Mouse (Mus musculus): ENCODE data around the gene Kyat1. TPM values are rescaled to one million over a fixed set of nuclear protein-coding genes. Genes with fewer than 3 reads are reported as not detected.
"Not testable (repeated sequence)": the region's sequence is repeated elsewhere in the genome, so short reads cannot be mapped to it uniquely, and the experiment has no call there.

Gene Kyat1
- total RNA-seq, 2 experiments from 2014 or later, result 12.0 to 12.7 TPM

- intact Hi-C loops (cut with DNase I), result no loop called here
- DNase-seq, result peak; percentile 98
Measured at GRCm38 (mm10) chr2:30177700-30178675, 27.7 kb downstream of the Kyat1 start, which contains the start of gene Spout1. Gene Spout1, minus strand, starts transcription at chr2:30178459.

- DNase-seq, result no peak
- intact Hi-C loops (cut with DNase I), result no loop called here
Measured at GRCm38 (mm10) chr2:30176561-30176960, 29.1 kb downstream of the Kyat1 start.

- no peak for DNase-seq
- intact Hi-C loops (cut with DNase I), result no loop called here
Measured at GRCm38 (mm10) chr2:30175897-30176296, 29.8 kb downstream of the Kyat1 start.

- DNase-seq, result no peak
- intact Hi-C loops (cut with DNase I), result no loop called here
Measured at GRCm38 (mm10) chr2:30173541-30174240, 32.0 kb downstream of the Kyat1 start.

GRCm38 (mm10) chr2:30171997-30172382 is 33.7 kb downstream of the Kyat1 start:
- no peak for DNase-seq
- intact Hi-C loops (cut with DNase I), result no loop called here

GRCm38 (mm10) chr2:30171371-30171996 is 34.2 kb downstream of the Kyat1 start, which contains the start of gene Endog:
Gene Endog, plus strand, starts transcription at chr2:30171493.
- DNase-seq, result peak; percentile 87
- intact Hi-C loops (cut with DNase I), result no loop called here

- DNase-seq, result no peak
- intact Hi-C loops (cut with DNase I), result no loop called here
Measured at GRCm38 (mm10) chr2:30166677-30167076, 39.0 kb downstream of the Kyat1 start.

GRCm38 (mm10) chr2:30164340-30164932 is 41.2 kb downstream of the Kyat1 start:
- no peak for DNase-seq
- intact Hi-C loops (cut with DNase I), result no loop called here

- intact Hi-C loops (cut with DNase I), result no loop called here
- DNase-seq, result no peak
Measured at GRCm38 (mm10) chr2:30161809-30162208, 43.8 kb downstream of the Kyat1 start.

GRCm38 (mm10) chr2:30159871-30160270 is 45.8 kb downstream of the Kyat1 start:
- DNase-seq; intact Hi-C loops (cut with DNase I): not testable (repeated sequence)

- no peak for DNase-seq
- intact Hi-C loops (cut with DNase I), result no loop called here
Measured at GRCm38 (mm10) chr2:30152616-30153015, 53.0 kb downstream of the Kyat1 start.

GRCm38 (mm10) chr2:30151840-30152239 is 53.8 kb downstream of the Kyat1 start:
- intact Hi-C loops (cut with DNase I), result no loop called here

GRCm38 (mm10) chr2:30147466-30147865 is 58.2 kb downstream of the Kyat1 start:
- intact Hi-C loops (cut with DNase I), result no loop called here
- no peak for DNase-seq

More at GRCm38 (mm10) chr2:30151840-30152239, 53.8 kb downstream of the Kyat1 start:
- no peak for DNase-seq

- intact Hi-C loops (cut with DNase I), result no loop called here
- no peak for DNase-seq
Measured at GRCm38 (mm10) chr2:30144436-30144835, 61.2 kb downstream of the Kyat1 start.

GRCm38 (mm10) chr2:30140021-30140420 is 65.6 kb downstream of the Kyat1 start:
- DNase-seq; intact Hi-C loops (cut with DNase I): not testable (repeated sequence)

- intact Hi-C loops (cut with DNase I), result no loop called here
- DNase-seq, result no peak
Measured at GRCm38 (mm10) chr2:30136458-30136857, 69.2 kb downstream of the Kyat1 start.

Other genes starting within 250 kb of the Kyat1 start
- gene Sptan1, start 240.3 kb downstream of the Kyat1 start, total RNA-seq (2021), result 100 to 1,000 TPM; 880 to 916 TPM
- gene Wdr34, start 157.0 kb downstream of the Kyat1 start, total RNA-seq (2021), result 10 to 100 TPM; 61.4 to 71.8 TPM
- 100 to 1,000 TPM; 323 to 344 TPM for gene Set, start 148.5 kb downstream of the Kyat1 start, total RNA-seq (2021)
- 1 to 10 TPM; 2.1 to 2.6 TPM for gene Pkn3, start 128.2 kb downstream of the Kyat1 start, total RNA-seq (2021)
- gene Zdhhc12, start 112.2 kb downstream of the Kyat1 start, total RNA-seq (2021), result 10 to 100 TPM; 14.9 to 15.6 TPM
- gene Zer1, start 81.3 kb downstream of the Kyat1 start, total RNA-seq (2021), result 10 to 100 TPM; 80.8 to 88.0 TPM
- 10 to 100 TPM; 84.9 to 87.6 TPM for gene Tbc1d13, start 72.1 kb downstream of the Kyat1 start, total RNA-seq (2021)
- 10 to 100 TPM; 13.3 to 15.8 TPM for gene Endog, start 34.4 kb downstream of the Kyat1 start, total RNA-seq (2021)
- 10 to 100 TPM; 36.7 to 37.7 TPM for gene Spout1, start 27.4 kb downstream of the Kyat1 start, total RNA-seq (2021)
- gene Lrrc8a, start 31.9 kb upstream of the Kyat1 start, total RNA-seq (2021), result 10 to 100 TPM; 50.6 to 55.9 TPM
- 10 to 100 TPM in 1 of 2 experiments, 1 to 10 TPM in 1; 7.7 to 10.5 TPM for gene Gm28035, start 34.7 kb upstream of the Kyat1 start, total RNA-seq (2021)
- gene Phyhd1, start 60.4 kb upstream of the Kyat1 start, total RNA-seq (2021), result 10 to 100 TPM; 17.1 to 19.3 TPM
- gene Gm28038, start 75.2 kb upstream of the Kyat1 start, total RNA-seq (2021), result not detected
- gene Dolk, start 80.5 kb upstream of the Kyat1 start, total RNA-seq (2021), result 10 to 100 TPM; 18.7 to 21.6 TPM
- gene Nup188, start 80.5 kb upstream of the Kyat1 start, total RNA-seq (2021), result 10 to 100 TPM; 36.6 to 42.0 TPM
- 100 to 1,000 TPM; 161 to 176 TPM for gene Sh3glb2, start 153.5 kb upstream of the Kyat1 start, total RNA-seq (2021)
- gene Miga2, start 158.4 kb upstream of the Kyat1 start, total RNA-seq (2021), result 10 to 100 TPM; 69.7 to 76.5 TPM
- 10 to 100 TPM; 41.1 to 43.9 TPM for gene Dolpp1, start 186.4 kb upstream of the Kyat1 start, total RNA-seq (2021)
- gene Crat, start 210.0 kb upstream of the Kyat1 start, total RNA-seq (2021), result 10 to 100 TPM; 33.2 to 33.3 TPM
- gene Ptpa, start 210.2 kb upstream of the Kyat1 start, total RNA-seq (2021), result 100 to 1,000 TPM; 145 to 153 TPM

Measured in left cerebral cortex, postnatal 4 days (tissue).